Mouse (Mus musculus) liver, postnatal 0 days (tissue): ENCODE measurements at regions not wholly inside any gene's neighbourhood (a gene's known extent, or its start where the extent isn't known, plus 50 kb on each side); places are given as distances from the start of the nearest gene placed in this dataset.

Experiments
- ATAC-seq: fragments of 200-750 bp; cut with Nextera tagmentation; 2 replicates; pipeline ENCODE4 v1.8.0; 2017; ENCODE audit warnings: mild to moderate bottlenecking, moderate library complexity
- DNase-seq: peaks from one replicate; pipeline ENCODE4 v3.0.0-alpha.2; 2016
- H3K27ac ChIP-seq: fragments of 300-500 bp; sonication (generic); 2 replicates; pipeline ENCODE4 v1.5.1; 2014; ENCODE audit warnings: antibody characterized with exemption, moderate library complexity, mild to moderate bottlenecking, low read depth
- H3K27me3 ChIP-seq: fragments of 300-500 bp; sonication (generic); 2 replicates; pipeline ENCODE4 v1.6.1; 2014; ENCODE audit warnings: low read length, control low read depth, mixed read lengths; ENCODE audit not compliant: insufficient read depth
- H3K36me3 ChIP-seq: fragments of 300-500 bp; sonication (generic); replicated peaks from 2 replicates; pipeline ENCODE4 v1.6.1; 2014; ENCODE audit warnings: mild to moderate bottlenecking, control low read depth, low read length, moderate library complexity, mixed read lengths; ENCODE audit not compliant: insufficient read depth
- H3K4me1 ChIP-seq: fragments of 300-500 bp; sonication (generic); 2 replicates; pipeline ENCODE4 v1.6.1; 2014; ENCODE audit warnings: antibody characterized with exemption, mild to moderate bottlenecking, control low read depth; ENCODE audit not compliant: insufficient read depth
- H3K4me2 ChIP-seq: fragments of 300-500 bp; sonication (generic); 2 replicates; pipeline ENCODE4 v1.6.1; 2014; ENCODE audit warnings: low read depth, mild to moderate bottlenecking, low read length, moderate library complexity, mixed read lengths
- H3K4me3 ChIP-seq: fragments of 300-500 bp; sonication (generic); 2 replicates; pipeline ENCODE4 v1.5.1; 2014; ENCODE audit warnings: low read depth, low read length
- H3K9ac ChIP-seq: fragments of 300-500 bp; sonication (generic); replicated peaks from 2 replicates; pipeline ENCODE4 v1.6.1; 2014; ENCODE audit warnings: mild to moderate bottlenecking, moderate library complexity
- H3K9me3 ChIP-seq: fragments of 300-500 bp; sonication (generic); 2 replicates; pipeline ENCODE4 v1.6.1; 2016; ENCODE audit warnings: mild to moderate bottlenecking, control low read depth, low read length, mixed read lengths
- CTCF ChIP-seq: sonication (generic); IDR thresholded peaks from 2 replicates; pipeline ENCODE4 v1.5.1; 2016; ENCODE audit warnings: antibody characterized with exemption, low read depth
- EP300 ChIP-seq: IDR thresholded peaks from 2 replicates; pipeline ENCODE4 v1.6.1; 2016; ENCODE audit warnings: antibody characterized with exemption, low read depth, mild to moderate bottlenecking
- WGBS: fragments of 180-500 bp; shearing (Covaris S2); extraction: QIAGEN DNeasy Blood & Tissue Kit; methylation state at CpG from one replicate; pipeline ENCODE4 v1.1.7; 2014; ENCODE audit not compliant: insufficient replicate concordance; 5-methylcytosine and 5-hydroxymethylcytosine counted together

GRCm38 (mm10) chr3:149413114-149413513 lies 422.8 kb upstream of the Adgrl2 start:
- no peak overlapping the region for H3K4me2 ChIP-seq
- DNase-seq (no peak), ATAC-seq (no peak)
- H3K9ac ChIP-seq, result no peak overlapping the region
- H3K27ac ChIP-seq, result no peak overlapping the region
- no peaks in the 10 kb centered on the region for H3K9me3 ChIP-seq
- no peaks in the 10 kb centered on the region for H3K36me3 ChIP-seq
- no peak overlapping the region for H3K4me3 ChIP-seq
- no peaks in the 10 kb centered on the region for H3K4me1 ChIP-seq
- WGBS, result 51% methylated on average over 4 of the region's 4 CpGs
- no peak for TF ChIP-seq CTCF
- no peak for TF ChIP-seq EP300
- H3K27me3 ChIP-seq, result no peaks in the 10 kb centered on the region

GRCm38 (mm10) chr3:149410518-149410917 lies 420.2 kb upstream of the Adgrl2 start:
- no peak overlapping the region for H3K4me3 ChIP-seq
- 74% methylated on average over 2 of the region's 2 CpGs for WGBS

DNA sequence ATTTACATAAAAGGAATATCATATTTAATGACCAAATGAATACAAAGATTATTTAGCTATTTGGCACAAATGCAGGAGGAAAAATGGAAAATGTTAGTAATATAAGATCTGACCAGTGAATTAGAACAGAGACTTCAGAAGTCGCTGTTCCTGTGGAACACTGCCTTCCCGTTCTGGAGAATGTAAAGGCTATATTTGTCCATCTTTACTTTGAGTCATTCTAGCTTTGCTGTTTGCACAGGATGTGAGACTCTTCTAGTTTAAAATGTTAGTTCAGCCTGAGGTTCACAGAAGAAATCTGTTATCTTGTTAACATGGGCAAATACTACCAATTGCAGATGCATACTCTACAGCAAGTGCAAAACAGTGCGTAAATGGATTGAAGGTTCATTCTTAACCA lies 418.5 kb upstream of the Adgrl2 start:
- Histone ChIP-seq H3K4me2 (no peak overlapping the region), H3K4me3 (no peak overlapping the region), H3K27ac (no peak overlapping the region), H3K9me3 (no peaks in the 10 kb centered on the region), H3K4me1 (no peaks in the 10 kb centered on the region), H3K36me3 (no peaks in the 10 kb centered on the region), H3K9ac (no peak overlapping the region), H3K27me3 (no peaks in the 10 kb centered on the region)
- 78% methylated on average over 3 of the region's 3 CpGs for WGBS
- ATAC-seq (no peak), DNase-seq (no peak)
- TF ChIP-seq CTCF (no peak), EP300 (no peak)

More at GRCm38 (mm10) chr3:149410518-149410917, 420.2 kb upstream of the Adgrl2 start:
- Histone ChIP-seq H3K9ac (no peak overlapping the region), H3K4me1 (no peaks in the 10 kb centered on the region), H3K9me3 (no peaks in the 10 kb centered on the region), H3K27me3 (no peaks in the 10 kb centered on the region), H3K27ac (no peak overlapping the region), H3K4me2 (no peak overlapping the region), H3K36me3 (no peaks in the 10 kb centered on the region)
- no peak for TF ChIP-seq CTCF
- TF ChIP-seq EP300, result no peak
- ATAC-seq (no peak), DNase-seq (no peak)

- Histone ChIP-seq H3K27ac (no peak overlapping the region), H3K36me3 (no peaks in the 10 kb centered on the region), H3K4me2 (no peak overlapping the region), H3K27me3 (no peaks in the 10 kb centered on the region), H3K4me1 (no peaks in the 10 kb centered on the region), H3K9me3 (no peaks in the 10 kb centered on the region), H3K4me3 (no peak overlapping the region), H3K9ac (no peak overlapping the region)
- no peak for TF ChIP-seq CTCF
- no peak for TF ChIP-seq EP300
- WGBS, result 74% methylated on average over 3 of the region's 3 CpGs
- ATAC-seq (no peak), DNase-seq (no peak)
These were observed 415.5 kb upstream of the Adgrl2 start for GRCm38 (mm10) chr3:149405872-149406271.

DNA sequence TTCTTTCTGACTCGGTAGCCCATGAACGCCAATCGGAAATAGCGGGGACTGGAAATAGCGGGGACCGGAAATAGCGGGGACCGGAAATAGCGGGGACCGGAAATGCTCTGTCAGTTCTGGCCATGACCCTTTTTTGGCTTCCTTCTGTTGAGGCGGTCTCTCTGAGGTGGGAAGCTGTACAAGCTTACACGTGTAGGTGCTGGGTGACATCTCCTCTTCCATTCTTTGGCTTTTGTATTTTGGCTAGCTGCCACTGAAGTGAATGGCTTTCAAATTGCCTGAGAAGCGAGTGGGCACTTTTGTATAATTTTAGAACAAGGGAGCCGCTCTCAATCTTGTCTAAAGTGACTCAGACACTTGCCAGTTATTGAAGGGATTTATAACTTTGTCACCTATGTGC lies 414.3 kb upstream of the Adgrl2 start:
- TF ChIP-seq CTCF, result no peak
- no peak for TF ChIP-seq EP300
- Histone ChIP-seq H3K4me2 (no peak overlapping the region), H3K4me1 (no peaks in the 10 kb centered on the region), H3K9me3 (no peaks in the 10 kb centered on the region), H3K9ac (no peak overlapping the region), H3K27me3 (no peaks in the 10 kb centered on the region), H3K27ac (no peak overlapping the region), H3K4me3 (no peak overlapping the region), H3K36me3 (no peaks in the 10 kb centered on the region)
- WGBS, result 89% methylated on average over 14 of the region's 14 CpGs
- no peak for DNase-seq
- ATAC-seq, result no peak

- 80% methylated on average over 9 of the region's 9 CpGs for WGBS
- no peak for TF ChIP-seq CTCF
- TF ChIP-seq EP300, result no peak
- Histone ChIP-seq H3K27me3 (no peaks in the 10 kb centered on the region), H3K27ac (no peak overlapping the region), H3K9me3 (no peaks in the 10 kb centered on the region), H3K4me3 (no peak overlapping the region), H3K9ac (no peak overlapping the region), H3K4me1 (no peaks in the 10 kb centered on the region), H3K36me3 (no peaks in the 10 kb centered on the region), H3K4me2 (no peak overlapping the region)
- ATAC-seq (no peak), DNase-seq (no peak)
These were observed 412.1 kb upstream of the Adgrl2 start for GRCm38 (mm10) chr3:149402496-149402895.

DNA sequence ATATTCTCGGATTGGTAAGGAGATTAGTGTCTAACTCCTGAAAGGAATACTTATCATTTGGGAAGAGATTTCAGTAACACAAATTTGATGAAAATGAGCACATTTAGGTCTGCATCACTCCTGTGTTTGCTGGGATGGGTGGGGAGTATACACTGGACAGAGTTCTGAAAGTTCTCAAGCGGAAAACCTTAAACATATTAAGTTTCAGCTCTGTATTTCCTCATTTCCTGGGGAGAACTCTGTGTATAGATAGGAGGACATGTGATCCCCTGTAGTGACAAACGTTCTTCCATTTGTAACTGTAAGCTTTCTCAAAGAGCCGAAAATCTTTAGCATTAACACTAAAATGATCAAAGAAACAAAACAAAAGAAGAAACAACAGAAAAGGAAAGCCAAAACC lies 404.7 kb upstream of the Adgrl2 start:
- Histone ChIP-seq H3K27ac (no peak overlapping the region), H3K36me3 (no peaks in the 10 kb centered on the region), H3K9ac (no peak overlapping the region), H3K4me1 (peaks cover 4% of the 10 kb centered on the region; the same call in 1 of the 2 replicates), H3K27me3 (no peaks in the 10 kb centered on the region), H3K4me2 (no peak overlapping the region), H3K4me3 (no peak overlapping the region), H3K9me3 (no peaks in the 10 kb centered on the region)
- TF ChIP-seq EP300 (no peak), CTCF (no peak)
- WGBS, result 32% methylated on average over 4 of the region's 4 CpGs
- no peak for DNase-seq
- ATAC-seq, result no peak
